Mouse (Mus musculus): Measurements from ENCODE around the gene Mfsd4a.

The Mfsd4a gene

DNA sequence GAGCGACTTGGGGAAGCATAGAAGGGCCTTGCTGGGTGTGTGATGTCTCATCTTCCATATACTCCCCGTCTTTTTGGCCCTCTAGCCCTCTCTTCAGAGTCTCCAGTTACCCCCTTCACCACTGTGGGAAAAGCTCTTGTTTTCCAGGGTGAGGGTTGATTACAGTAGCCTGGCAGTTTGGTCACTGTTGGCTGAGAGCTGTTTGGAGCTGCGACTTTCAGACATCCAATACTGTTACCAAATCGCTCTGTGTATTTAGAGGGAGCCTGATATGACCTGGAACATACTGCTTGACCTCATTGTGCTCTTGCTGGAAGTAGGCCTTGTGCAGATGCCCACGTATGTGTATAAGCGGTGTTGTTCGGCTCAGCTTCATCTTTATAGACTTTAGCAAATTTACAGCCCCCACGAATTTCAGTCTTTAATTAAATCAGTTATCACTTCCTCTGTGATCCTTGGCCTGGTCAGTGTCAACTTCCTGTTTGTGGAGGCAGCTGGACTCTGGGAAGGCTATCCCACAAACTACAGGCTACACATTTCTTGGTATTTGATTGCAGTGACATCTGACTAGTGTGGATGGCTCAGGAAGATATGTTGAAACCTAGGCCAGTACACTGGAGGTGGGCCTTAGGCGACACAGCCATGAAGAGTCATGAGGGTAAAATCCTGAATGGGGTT, 77.6 kb downstream of the Mfsd4a start:
- peak; percentile 56 for DNase-seq (ENCODE audit: low read depth, low spot score)

- no peak for DNase-seq (ENCODE audit: low read depth, low spot score)
These were observed 78.4 kb downstream of the Mfsd4a start for GRCm38 (mm10) chr1:131989476-131989875.

DNA sequence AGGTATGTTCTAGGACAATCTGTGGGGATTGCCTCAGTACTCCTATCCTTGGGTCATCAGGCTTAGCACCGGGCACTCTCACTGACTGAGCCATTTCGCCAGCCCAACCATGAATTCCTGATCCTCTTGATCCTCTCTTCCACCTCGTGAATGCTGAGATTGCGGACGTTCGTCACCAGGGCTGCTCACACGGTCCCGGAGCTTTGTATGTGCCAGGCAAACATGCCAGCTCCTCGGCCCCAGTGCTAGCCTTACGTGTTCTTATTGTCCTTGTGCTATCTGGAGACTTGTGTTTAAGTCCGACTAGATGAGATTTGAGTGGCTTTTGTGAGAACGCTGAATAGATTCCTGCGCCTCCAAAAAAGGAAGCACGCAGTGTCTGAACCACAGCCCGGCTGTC, 80.4 kb downstream of the Mfsd4a start:
- DNase-seq (ENCODE audit: low read depth, low spot score), result no peak

DNA sequence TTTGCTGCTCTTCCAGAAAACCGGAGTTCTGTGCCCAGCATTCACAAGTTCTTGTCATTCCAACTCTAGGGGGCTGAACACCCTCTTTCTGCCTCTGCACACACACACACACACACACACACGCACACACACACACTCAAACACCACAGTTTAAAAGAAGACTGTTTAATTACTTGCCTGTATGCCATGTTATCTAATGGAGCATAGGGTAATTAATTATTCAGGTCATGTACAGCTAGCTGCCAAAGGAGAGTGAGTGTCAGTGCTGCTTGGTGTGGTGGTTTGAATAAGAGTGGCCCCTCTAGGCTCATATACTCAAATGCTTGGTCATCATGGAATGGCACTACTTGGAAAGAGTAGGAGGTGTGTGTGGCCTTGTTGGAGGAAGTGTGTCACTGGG, 84.1 kb downstream of the Mfsd4a start:
- DNase-seq (ENCODE audit: low read depth, low spot score), result no peak

- peak; percentile 53 for DNase-seq (ENCODE audit: low read depth, low spot score)
These were observed 85.0 kb downstream of the Mfsd4a start for GRCm38 (mm10) chr1:131982907-131983306.

DNA sequence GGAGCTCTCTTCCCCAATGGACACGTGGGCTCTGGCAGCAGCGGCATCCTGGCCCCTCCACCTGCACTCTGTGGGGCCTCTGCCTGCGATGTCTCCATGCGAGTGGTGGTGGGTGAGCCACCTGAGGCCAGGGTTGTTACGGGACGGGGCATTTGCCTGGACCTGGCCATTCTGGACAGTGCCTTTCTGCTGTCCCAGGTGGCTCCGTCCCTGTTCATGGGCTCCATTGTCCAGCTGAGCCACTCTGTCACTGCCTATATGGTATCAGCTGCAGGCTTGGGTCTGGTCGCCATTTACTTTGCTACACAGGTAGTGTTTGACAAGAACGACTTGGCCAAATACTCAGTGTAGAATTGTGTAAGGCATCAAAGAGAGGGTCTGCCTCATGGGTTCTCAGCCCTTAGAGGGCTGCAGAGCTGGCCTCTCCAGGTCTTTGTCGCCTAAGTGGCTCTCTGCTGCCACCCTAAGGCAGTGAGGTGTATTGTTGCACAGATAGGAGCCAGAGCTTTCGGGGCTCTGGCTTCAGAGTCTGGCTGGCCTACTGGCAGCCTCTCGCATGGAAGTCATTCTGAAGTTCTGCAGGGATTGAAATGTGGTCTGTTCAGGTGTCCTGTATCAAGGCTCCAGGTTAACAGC, 86.4 kb downstream of the Mfsd4a start:
- peak; percentile 67 for DNase-seq (ENCODE audit: low read depth, low spot score)

- DNase-seq (ENCODE audit: low read depth, low spot score), result no peak
These were observed 87.4 kb downstream of the Mfsd4a start for GRCm38 (mm10) chr1:131980471-131980870.

DNA sequence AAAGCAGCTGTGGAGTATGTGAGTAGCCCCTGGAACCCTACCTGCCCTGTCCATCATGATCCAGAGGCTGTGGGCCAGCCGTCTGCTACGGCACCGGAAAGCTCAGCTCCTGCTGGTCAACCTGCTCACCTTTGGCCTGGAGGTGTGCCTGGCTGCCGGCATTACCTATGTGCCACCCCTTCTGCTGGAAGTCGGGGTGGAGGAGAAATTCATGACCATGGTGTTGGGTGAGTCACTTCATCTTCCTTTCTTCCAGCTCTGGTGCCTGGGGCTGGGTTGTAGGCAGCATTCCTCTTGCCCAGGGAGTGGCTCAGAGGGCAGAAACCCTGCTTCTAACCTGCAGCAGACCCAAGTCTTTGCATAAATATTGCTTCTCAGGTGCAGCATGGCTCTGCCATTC, 91.0 kb downstream of the Mfsd4a start:
- DNase-seq (ENCODE audit: low read depth, low spot score), result no peak

- DNase-seq (ENCODE audit: low read depth, low spot score), result no peak
These were observed 93.9 kb downstream of the Mfsd4a start for GRCm38 (mm10) chr1:131973991-131974390.
